Mouse (Mus musculus): ENCODE data around the gene Rpl13a. TPM values are rescaled to one million over a fixed set of nuclear protein-coding genes. Genes with fewer than 3 reads are reported as not detected.

The Rpl13a gene
- polyA plus RNA-seq, 1 experiment from 2014 or later: 1,071 TPM

DNA sequence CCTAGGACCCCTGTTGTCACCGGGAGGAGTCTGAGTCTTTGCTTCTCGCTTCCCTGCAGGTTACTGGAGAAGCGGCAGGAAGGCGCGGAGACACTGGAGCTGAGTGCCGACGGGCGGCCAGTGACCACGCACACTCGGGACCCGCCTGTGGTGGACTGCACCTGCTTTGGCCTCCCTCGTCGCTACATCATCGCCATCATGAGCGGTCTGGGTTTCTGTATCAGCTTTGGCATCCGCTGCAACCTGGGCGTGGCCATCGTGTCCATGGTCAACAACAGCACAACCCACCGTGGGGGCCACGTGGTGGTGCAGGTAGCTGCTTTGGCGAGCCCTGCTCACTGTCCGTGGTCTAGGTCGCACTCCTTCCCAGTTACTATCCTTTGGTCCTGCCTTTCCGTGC, 40.1 kb upstream of the Rpl13a start:
- no peak overlapping the region for H3K4me3 ChIP-seq (ENCODE audit: low read depth, low read length)
- H3K27me3 ChIP-seq (ENCODE audit: control insufficient read depth, insufficient read depth, low read length): peaks cover 59% of the 10 kb centered on the region
- no peak overlapping the region for H3K9ac ChIP-seq (ENCODE audit: low read length)
- H3K9me3 ChIP-seq (ENCODE audit: control insufficient read depth, low read length): peaks cover 8% of the 10 kb centered on the region
- 3% methylated on average over 24 of the region's 24 CpGs for WGBS
- H3K36me3 ChIP-seq (ENCODE audit: control insufficient read depth, insufficient read depth, low read length): no peaks in the 10 kb centered on the region; the same call in 1 of the 2 replicates
- H3K4me2 ChIP-seq (ENCODE audit: low read depth): no peak overlapping the region
- no peak overlapping the region for H3K27ac ChIP-seq (ENCODE audit: low read depth, low read length)
- DNase-seq (ENCODE audit: low spot score) (no peak), ATAC-seq (ENCODE audit: insufficient read depth, low FRiP score, low TSS enrichment) (no peak)
- peaks cover 3% of the 10 kb centered on the region for H3K4me1 ChIP-seq (ENCODE audit: control insufficient read depth, insufficient read depth, low read length)

DNA sequence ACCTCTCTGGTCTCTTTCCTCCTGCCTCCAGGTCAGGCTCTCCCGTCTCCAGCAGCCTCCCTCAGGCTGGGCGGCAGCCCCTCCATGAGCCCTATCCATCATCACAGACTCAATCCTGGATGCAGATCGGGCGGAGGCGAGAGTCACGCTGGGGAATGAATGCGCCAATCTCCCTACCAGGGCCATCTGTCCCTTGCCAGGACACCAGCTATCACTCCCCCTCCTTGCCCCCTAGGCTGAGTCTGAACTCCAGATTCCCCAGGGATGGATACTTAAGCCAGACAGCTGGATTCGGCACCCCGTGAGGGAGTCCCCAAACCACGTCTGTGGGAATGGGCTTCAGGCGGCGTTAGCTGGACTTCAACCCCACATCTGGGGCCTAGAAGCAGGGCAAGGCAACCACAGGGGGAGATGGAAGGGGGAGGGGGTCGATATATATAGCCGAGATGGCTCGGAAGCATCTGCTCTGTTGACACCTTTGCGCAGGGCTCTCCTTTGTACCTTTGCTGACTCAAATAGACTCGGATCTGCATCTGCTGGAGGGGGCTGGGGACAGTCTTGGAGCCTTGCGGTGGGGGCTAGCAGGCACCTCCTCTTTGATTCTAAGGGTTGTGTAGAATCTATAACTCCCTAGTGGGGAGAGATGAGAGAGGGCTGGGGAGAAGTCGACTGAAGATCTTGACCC, 39.3 kb upstream of the Rpl13a start:
- 3% methylated on average over 19 of the region's 19 CpGs for WGBS
- no peak for ATAC-seq (ENCODE audit: insufficient read depth, low FRiP score, low TSS enrichment)
- Histone ChIP-seq H3K9ac (ENCODE audit: low read length) (no peak overlapping the region), H3K36me3 (ENCODE audit: control insufficient read depth, insufficient read depth, low read length) (no peaks in the 10 kb centered on the region; the same call in 1 of the 2 replicates), H3K27ac (ENCODE audit: low read depth, low read length) (no peak overlapping the region), H3K4me2 (ENCODE audit: low read depth) (no peak overlapping the region), H3K4me1 (ENCODE audit: control insufficient read depth, insufficient read depth, low read length) (peaks cover 3% of the 10 kb centered on the region), H3K4me3 (ENCODE audit: low read depth, low read length) (no peak overlapping the region), H3K27me3 (ENCODE audit: control insufficient read depth, insufficient read depth, low read length) (peaks cover 66% of the 10 kb centered on the region), H3K9me3 (ENCODE audit: control insufficient read depth, low read length) (peaks cover 8% of the 10 kb centered on the region)
- peak; percentile 60 for DNase-seq (ENCODE audit: low spot score)

DNA sequence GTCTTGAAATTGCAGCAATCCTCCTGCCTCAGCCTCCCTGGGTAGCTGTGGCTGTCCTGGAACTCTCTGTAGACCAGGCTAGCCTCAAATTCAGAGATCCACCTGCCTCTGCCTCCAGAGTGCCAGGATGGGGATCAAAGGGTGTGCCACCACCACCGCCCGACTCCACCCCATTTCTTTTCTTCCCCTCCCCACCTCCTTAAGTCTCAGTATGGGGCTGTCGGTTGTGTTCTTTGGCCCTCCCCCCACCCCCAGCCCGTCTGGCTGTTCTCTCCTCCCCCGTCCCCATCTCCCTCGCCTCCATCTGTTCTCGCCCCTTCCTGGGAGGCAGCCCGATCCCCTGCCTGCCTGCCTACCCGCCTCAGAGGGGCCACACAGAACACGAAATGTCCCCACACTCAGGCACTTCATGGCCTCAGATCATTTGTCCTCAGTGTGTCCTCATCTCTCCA, 38.4 kb upstream of the Rpl13a start:
- H3K9me3 ChIP-seq (ENCODE audit: control insufficient read depth, low read length): peaks cover 8% of the 10 kb centered on the region
- H3K4me2 ChIP-seq (ENCODE audit: low read depth): no peak overlapping the region
- H3K36me3 ChIP-seq (ENCODE audit: control insufficient read depth, insufficient read depth, low read length): no peaks in the 10 kb centered on the region; the same call in 1 of the 2 replicates
- 15% methylated on average over 10 of the region's 10 CpGs for WGBS
- no peak overlapping the region for H3K9ac ChIP-seq (ENCODE audit: low read length)
- peaks cover 72% of the 10 kb centered on the region for H3K27me3 ChIP-seq (ENCODE audit: control insufficient read depth, insufficient read depth, low read length)
- ATAC-seq (ENCODE audit: insufficient read depth, low FRiP score, low TSS enrichment) (no peak), DNase-seq (ENCODE audit: low spot score) (no peak)
- H3K4me1 ChIP-seq (ENCODE audit: control insufficient read depth, insufficient read depth, low read length): peaks cover 9% of the 10 kb centered on the region
- no peak overlapping the region for H3K27ac ChIP-seq (ENCODE audit: low read depth, low read length)
- H3K4me3 ChIP-seq (ENCODE audit: low read depth, low read length): no peak overlapping the region

DNA sequence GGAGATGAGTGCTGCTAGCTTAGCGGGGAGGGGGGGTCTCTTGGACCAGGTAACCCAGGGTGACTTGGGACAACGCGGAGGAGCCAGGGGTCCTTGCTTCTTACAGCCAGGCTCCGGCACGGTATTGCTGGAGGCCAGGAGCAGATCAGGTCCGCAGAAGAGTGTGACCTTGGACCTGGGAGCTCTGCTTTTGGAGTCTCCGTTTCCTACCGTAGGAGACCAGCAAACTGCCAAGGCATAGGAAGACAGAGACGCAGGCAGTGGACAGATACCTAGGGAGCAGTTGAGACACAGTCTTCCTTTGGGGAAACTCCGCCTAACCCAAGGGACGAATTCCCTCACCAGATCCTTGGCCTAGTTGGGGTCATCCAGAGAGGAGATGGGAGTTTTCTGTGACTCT, 37.1 kb upstream of the Rpl13a start:
- 41% methylated on average over 11 of the region's 11 CpGs for WGBS
- no peak for DNase-seq (ENCODE audit: low spot score)
- H3K4me3 ChIP-seq (ENCODE audit: low read depth, low read length): no peak overlapping the region

GRCm38 (mm10) chr7:45164833-45165232, 36.3 kb upstream of the Rpl13a start:
- no peak overlapping the region for H3K27ac ChIP-seq (ENCODE audit: low read depth, low read length)
- H3K4me2 ChIP-seq (ENCODE audit: low read depth): no peak overlapping the region
- no peak for DNase-seq (ENCODE audit: low spot score)
- peaks cover 72% of the 10 kb centered on the region for H3K27me3 ChIP-seq (ENCODE audit: control insufficient read depth, insufficient read depth, low read length)
- H3K9ac ChIP-seq (ENCODE audit: low read length): no peak overlapping the region
- WGBS: 67% methylated on average over 5 of the region's 5 CpGs
- ATAC-seq (ENCODE audit: insufficient read depth, low FRiP score, low TSS enrichment): no peak
- peaks cover 7% of the 10 kb centered on the region for H3K9me3 ChIP-seq (ENCODE audit: control insufficient read depth, low read length)
- no peaks in the 10 kb centered on the region for H3K36me3 ChIP-seq (ENCODE audit: control insufficient read depth, insufficient read depth, low read length)
- peaks cover 9% of the 10 kb centered on the region for H3K4me1 ChIP-seq (ENCODE audit: control insufficient read depth, insufficient read depth, low read length)
- H3K4me3 ChIP-seq (ENCODE audit: low read depth, low read length): no peak overlapping the region

More for the DNA sequence above, 37.1 kb upstream of the Rpl13a start:
- Histone ChIP-seq H3K9me3 (ENCODE audit: control insufficient read depth, low read length) (peaks cover 8% of the 10 kb centered on the region), H3K27me3 (ENCODE audit: control insufficient read depth, insufficient read depth, low read length) (peaks cover 72% of the 10 kb centered on the region), H3K9ac (ENCODE audit: low read length) (no peak overlapping the region), H3K36me3 (ENCODE audit: control insufficient read depth, insufficient read depth, low read length) (no peaks in the 10 kb centered on the region), H3K4me2 (ENCODE audit: low read depth) (no peak overlapping the region), H3K27ac (ENCODE audit: low read depth, low read length) (no peak overlapping the region), H3K4me1 (ENCODE audit: control insufficient read depth, insufficient read depth, low read length) (peaks cover 9% of the 10 kb centered on the region)
- ATAC-seq (ENCODE audit: insufficient read depth, low FRiP score, low TSS enrichment): no peak

GRCm38 (mm10) chr7:45163735-45164490, 35.4 kb upstream of the Rpl13a start, which contains the start of gene Slc17a7:
Gene Slc17a7 (plus strand): TSS chr7:45163949.
- 0 out of 2 replicates have a peak, but pooled peaks cover 3% of the 10 kb centered on the region for H3K36me3 ChIP-seq (ENCODE audit: control insufficient read depth, insufficient read depth, low read length)
- H3K4me3 ChIP-seq (ENCODE audit: low read depth, low read length): peak within 1 kb of the TSS; percentile 34
- H3K27ac ChIP-seq (ENCODE audit: low read depth, low read length): no peak within 1 kb of the TSS
- H3K9ac ChIP-seq (ENCODE audit: low read length): peak within 1 kb of the TSS; percentile 41
- DNase-seq (ENCODE audit: low spot score): peak; percentile 49
- 2% methylated on average over 38 of the region's 41 CpGs for WGBS
- ATAC-seq (ENCODE audit: insufficient read depth, low FRiP score, low TSS enrichment): no peak
- H3K4me2 ChIP-seq (ENCODE audit: low read depth): peak within 1 kb of the TSS; percentile 55
- peaks cover 63% of the 10 kb centered on the region for H3K27me3 ChIP-seq (ENCODE audit: control insufficient read depth, insufficient read depth, low read length)
- H3K4me1 ChIP-seq (ENCODE audit: control insufficient read depth, insufficient read depth, low read length): peaks cover 9% of the 10 kb centered on the region
- no peaks in the 10 kb centered on the region for H3K9me3 ChIP-seq (ENCODE audit: control insufficient read depth, low read length)

DNA sequence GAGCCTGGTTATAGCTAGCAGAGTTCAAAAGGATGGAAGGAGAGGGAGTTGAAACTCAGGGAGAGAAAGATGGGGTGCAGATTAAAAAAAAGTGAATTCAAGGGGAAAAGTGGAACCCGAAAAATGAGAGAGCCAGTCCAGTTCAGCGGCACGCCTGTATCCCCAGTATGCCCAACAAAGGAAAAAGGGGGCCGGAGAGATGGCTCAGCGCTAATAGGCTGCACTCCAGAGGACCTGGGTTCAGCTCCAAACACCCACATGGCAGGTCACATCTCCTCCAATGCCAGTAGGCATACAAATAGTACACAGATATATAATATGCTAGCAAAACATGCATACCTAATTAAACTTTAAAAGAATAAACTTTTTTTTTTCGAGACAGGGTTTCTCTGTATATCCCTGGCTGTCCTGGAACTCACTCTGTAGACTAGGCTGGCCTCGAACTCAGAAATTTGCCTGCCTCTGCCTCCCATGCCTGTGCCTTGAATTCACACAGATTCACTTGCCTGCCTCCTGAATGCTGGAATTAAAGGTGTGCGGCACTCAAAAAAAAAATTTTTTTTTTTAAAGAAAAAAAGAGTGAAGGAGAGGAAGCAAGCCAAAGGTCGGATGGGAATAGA, 34.5 kb upstream of the Rpl13a start:
- Histone ChIP-seq H3K9ac (ENCODE audit: low read length) (no peak overlapping the region), H3K27me3 (ENCODE audit: control insufficient read depth, insufficient read depth, low read length) (peaks cover 55% of the 10 kb centered on the region), H3K4me1 (ENCODE audit: control insufficient read depth, insufficient read depth, low read length) (peaks cover 9% of the 10 kb centered on the region), H3K4me3 (ENCODE audit: low read depth, low read length) (no peak overlapping the region), H3K9me3 (ENCODE audit: control insufficient read depth, low read length) (no peaks in the 10 kb centered on the region), H3K4me2 (ENCODE audit: low read depth) (no peak overlapping the region), H3K27ac (ENCODE audit: low read depth, low read length) (no peak overlapping the region), H3K36me3 (ENCODE audit: control insufficient read depth, insufficient read depth, low read length) (0 out of 2 replicates have a peak, but pooled peaks cover 3% of the 10 kb centered on the region)
- DNase-seq (ENCODE audit: low spot score) (no peak), ATAC-seq (ENCODE audit: insufficient read depth, low FRiP score, low TSS enrichment) (no peak)
- WGBS: 74% methylated on average over 9 of the region's 9 CpGs

DNA sequence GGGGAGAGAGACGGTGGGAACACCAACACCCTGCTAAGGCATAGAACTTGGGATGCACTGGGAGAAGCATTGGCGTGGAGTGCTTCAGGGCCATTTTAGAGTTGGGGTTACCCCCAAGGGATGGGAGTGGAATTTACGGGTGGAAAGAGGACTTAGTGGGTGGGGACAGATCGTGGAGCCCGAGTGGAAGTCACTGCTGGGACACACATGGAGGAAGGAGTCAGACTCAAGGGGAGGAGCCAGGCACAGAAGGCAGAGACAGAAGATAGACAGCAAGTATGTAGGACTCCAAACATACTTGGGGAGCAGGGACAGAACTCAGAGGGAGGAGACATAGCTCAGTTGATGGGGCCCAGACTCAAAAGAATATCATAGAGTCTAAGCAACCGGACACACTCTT, 34.0 kb upstream of the Rpl13a start:
- Histone ChIP-seq H3K27me3 (ENCODE audit: control insufficient read depth, insufficient read depth, low read length) (peaks cover 50% of the 10 kb centered on the region), H3K27ac (ENCODE audit: low read depth, low read length) (no peak overlapping the region), H3K4me3 (ENCODE audit: low read depth, low read length) (peak overlapping the region; percentile 23), H3K9me3 (ENCODE audit: control insufficient read depth, low read length) (no peaks in the 10 kb centered on the region), H3K9ac (ENCODE audit: low read length) (no peak overlapping the region), H3K36me3 (ENCODE audit: control insufficient read depth, insufficient read depth, low read length) (0 out of 2 replicates have a peak, but pooled peaks cover 3% of the 10 kb centered on the region), H3K4me1 (ENCODE audit: control insufficient read depth, insufficient read depth, low read length) (peaks cover 9% of the 10 kb centered on the region), H3K4me2 (ENCODE audit: low read depth) (peak overlapping the region; percentile 63)
- DNase-seq (ENCODE audit: low spot score) (no peak), ATAC-seq (ENCODE audit: insufficient read depth, low FRiP score, low TSS enrichment) (no peak)
- 22% methylated on average over 6 of the region's 6 CpGs for WGBS
